Mouse (Mus musculus) brain, embryonic 14.5 days (tissue): ENCODE results near the gene Msx1.

ENCODE experiments used
- CTCF ChIP-seq: fragments of 200-500 bp; IDR thresholded peaks from 2 replicates; pipeline ENCODE4 v1.5.1; 2012; ENCODE audit warnings: inconsistent platforms, mild to moderate bottlenecking, moderate library complexity, borderline replicate concordance; ENCODE audit not compliant: insufficient read depth, insufficient read length; ENCODE audit errors: extremely low read depth
- POLR2A ChIP-seq: fragments of 200-500 bp; IDR thresholded peaks from 2 replicates; pipeline ENCODE4 v1.6.1; 2012; ENCODE audit warnings: mild to moderate bottlenecking, inconsistent platforms, borderline replicate concordance; ENCODE audit not compliant: poor library complexity, insufficient read depth, insufficient read length, severe bottlenecking; ENCODE audit errors: extremely low read depth

DNA sequence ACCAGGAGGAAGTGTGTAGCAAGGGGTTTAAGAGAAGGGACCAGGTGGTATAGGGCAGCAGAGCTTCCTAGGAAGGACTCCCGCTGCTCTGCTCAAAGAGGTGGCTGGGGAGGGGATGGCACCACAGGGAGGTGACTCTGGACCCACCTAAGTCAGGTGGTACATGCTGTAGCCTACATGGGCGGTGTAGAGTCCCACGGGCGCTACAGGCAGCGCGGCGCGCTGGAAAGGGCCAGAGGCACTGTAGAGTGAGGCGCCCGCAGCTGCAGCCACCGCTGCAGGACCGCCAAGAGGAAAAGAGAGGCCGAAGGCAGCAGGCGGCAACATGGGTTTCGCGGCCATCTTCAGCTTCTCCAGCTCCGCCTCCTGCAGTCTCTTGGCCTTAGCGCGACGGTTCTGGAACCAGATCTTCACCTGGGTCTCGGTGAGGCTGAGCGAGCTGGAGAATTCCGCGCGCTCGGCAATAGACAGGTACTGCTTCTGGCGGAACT is 3.2 kb downstream of the Msx1 start:
- no peak for TF ChIP-seq POLR2A
- TF ChIP-seq CTCF: no peak
